Mouse (Mus musculus) stomach, postnatal 0 days (tissue): ENCODE measurements around the gene Rnf8. TPM values are rescaled to one million over a fixed set of nuclear protein-coding genes. Genes with fewer than 3 reads are reported as not detected.

Experiments used
- ATAC-seq: fragments of 200-750 bp; cut with Nextera tagmentation; 2 replicates; pipeline ENCODE4 v1.8.0; 2017; ENCODE audit not compliant: low FRiP score, low TSS enrichment
- DNase-seq: peaks from one replicate; pipeline ENCODE4 v3.0.0-alpha.2; 2016; ENCODE audit warnings: low spot score
- H3K27ac ChIP-seq: fragments of 300-500 bp; sonication (generic); replicated peaks from 2 replicates; pipeline ENCODE4 v1.5.1; 2014; ENCODE audit warnings: mild to moderate bottlenecking, control low read depth
- H3K27me3 ChIP-seq: fragments of 300-500 bp; sonication (generic); 2 replicates; pipeline ENCODE4 v1.6.1; 2014; ENCODE audit warnings: low read length; ENCODE audit not compliant: control insufficient read depth, insufficient read depth
- H3K36me3 ChIP-seq: fragments of 300-500 bp; sonication (generic); 2 replicates; pipeline ENCODE4 v1.6.1; 2014; ENCODE audit warnings: low read length, mixed read lengths; ENCODE audit not compliant: control insufficient read depth, insufficient read depth
- H3K4me1 ChIP-seq: fragments of 300-500 bp; sonication (generic); replicated peaks from 2 replicates; pipeline ENCODE4 v1.6.1; 2014; ENCODE audit warnings: antibody characterized with exemption; ENCODE audit not compliant: control insufficient read depth, insufficient read depth
- H3K4me2 ChIP-seq: fragments of 300-500 bp; sonication (generic); replicated peaks from 2 replicates; pipeline ENCODE4 v1.6.1; 2014; ENCODE audit warnings: low read depth, mild to moderate bottlenecking, control low read depth, moderate library complexity
- H3K4me3 ChIP-seq: fragments of 300-500 bp; sonication (generic); 2 replicates; pipeline ENCODE4 v1.5.1; 2014; ENCODE audit warnings: low read depth, low read length, control low read depth
- H3K9ac ChIP-seq: fragments of 300-500 bp; sonication (generic); 2 replicates; pipeline ENCODE4 v1.6.1; 2014; ENCODE audit warnings: mild to moderate bottlenecking, low read length, control low read depth, mixed read lengths
- H3K9me3 ChIP-seq: fragments of 300-500 bp; sonication (generic); 2 replicates; pipeline ENCODE4 v1.6.1; 2016; ENCODE audit warnings: low read length; ENCODE audit not compliant: control insufficient read depth
- CTCF ChIP-seq: IDR thresholded peaks from 2 replicates; pipeline ENCODE4 v1.5.1; 2016; ENCODE audit warnings: antibody characterized with exemption, low read depth, mild to moderate bottlenecking, moderate library complexity
- EP300 ChIP-seq: optimal IDR thresholded peaks from 2 replicates; pipeline ENCODE3; 2016; ENCODE audit warnings: antibody characterized with exemption
- WGBS: fragments of 180-500 bp; shearing (Covaris S2); extraction: QIAGEN DNeasy Blood & Tissue Kit; methylation state at CpG from one replicate; pipeline ENCODE4 v1.1.7; 2014; 5-methylcytosine and 5-hydroxymethylcytosine counted together
- polyA plus RNA-seq: library from polyadenylated mRNA; unstranded; fragments of >200 nt; fragmentation: Nextera tagmentation; extraction: Ambion mirVana; gene quantifications from 2 replicates; pipeline ENCODE4 v1.2.1, GENCODE M21; 2015

The Rnf8 gene
- polyA plus RNA-seq, 1 experiment from 2014 or later = 32.6 TPM

- H3K27me3 ChIP-seq = no peaks in the 10 kb centered on the region
- no peak for ATAC-seq
- H3K4me2 ChIP-seq = no peak overlapping the region
- no peak for DNase-seq
- no peaks in the 10 kb centered on the region for H3K9me3 ChIP-seq
- H3K27ac ChIP-seq = no peak overlapping the region
- H3K4me3 ChIP-seq = no peak overlapping the region
- no peak for TF ChIP-seq EP300
- no peak for TF ChIP-seq CTCF
- H3K9ac ChIP-seq = no peak overlapping the region
- no peaks in the 10 kb centered on the region for H3K4me1 ChIP-seq
- H3K36me3 ChIP-seq = peaks cover 8% of the 10 kb centered on the region; the same call in 1 of the 2 replicates
- 79% methylated on average over 15 of the region's 15 CpGs for WGBS
Observed at GRCm38 (mm10) chr17:29595891-29596770, 18.5 kb upstream of the Rnf8 start.

GRCm38 (mm10) chr17:29596771-29597132 is 17.8 kb upstream of the Rnf8 start:
- DNase-seq (no peak), ATAC-seq (no peak)
- Histone ChIP-seq H3K27ac (no peak overlapping the region), H3K4me3 (no peak overlapping the region), H3K9me3 (no peaks in the 10 kb centered on the region), H3K27me3 (no peaks in the 10 kb centered on the region), H3K36me3 (peaks cover 8% of the 10 kb centered on the region; the same call in 1 of the 2 replicates), H3K4me2 (no peak overlapping the region), H3K9ac (no peak overlapping the region), H3K4me1 (no peaks in the 10 kb centered on the region)
- TF ChIP-seq CTCF (no peak), EP300 (no peak)
- WGBS = 85% methylated on average over 13 of the region's 13 CpGs

- TF ChIP-seq CTCF (no peak), EP300 (no peak)
- Histone ChIP-seq H3K9ac (no peak overlapping the region), H3K36me3 (peaks cover 8% of the 10 kb centered on the region; the same call in 1 of the 2 replicates), H3K4me1 (no peaks in the 10 kb centered on the region), H3K9me3 (no peaks in the 10 kb centered on the region), H3K4me2 (no peak overlapping the region), H3K4me3 (no peak overlapping the region), H3K27me3 (no peaks in the 10 kb centered on the region), H3K27ac (no peak overlapping the region)
- 88% methylated on average over 14 of the region's 14 CpGs for WGBS
- ATAC-seq (no peak), DNase-seq (no peak)
Observed at GRCm38 (mm10) chr17:29599051-29599450, 15.5 kb upstream of the Rnf8 start.

- no peak overlapping the region for H3K4me3 ChIP-seq
- no peaks in the 10 kb centered on the region for H3K9me3 ChIP-seq
- no peak overlapping the region for H3K27ac ChIP-seq
- H3K4me1 ChIP-seq = no peaks in the 10 kb centered on the region
- ATAC-seq = no peak
- DNase-seq = no peak
- 83% methylated on average over 8 of the region's 8 CpGs for WGBS
- peaks cover 8% of the 10 kb centered on the region; the same call in 1 of the 2 replicates for H3K36me3 ChIP-seq
- no peak for TF ChIP-seq CTCF
- no peak for TF ChIP-seq EP300
- H3K27me3 ChIP-seq = no peaks in the 10 kb centered on the region
- no peak overlapping the region for H3K9ac ChIP-seq
- no peak overlapping the region for H3K4me2 ChIP-seq
Observed at GRCm38 (mm10) chr17:29599537-29599936, 15.1 kb upstream of the Rnf8 start.

GRCm38 (mm10) chr17:29601391-29601790 is 13.2 kb upstream of the Rnf8 start:
- Histone ChIP-seq H3K27me3 (no peaks in the 10 kb centered on the region), H3K4me3 (no peak overlapping the region), H3K4me2 (no peak overlapping the region), H3K9ac (no peak overlapping the region), H3K9me3 (no peaks in the 10 kb centered on the region), H3K4me1 (no peaks in the 10 kb centered on the region), H3K27ac (no peak overlapping the region), H3K36me3 (peaks cover 8% of the 10 kb centered on the region; the same call in 1 of the 2 replicates)
- ATAC-seq (no peak), DNase-seq (no peak)
- 50% methylated on average over 4 of the region's 4 CpGs for WGBS
- TF ChIP-seq CTCF = no peak
- TF ChIP-seq EP300 = no peak

GRCm38 (mm10) chr17:29603283-29603682 is 11.3 kb upstream of the Rnf8 start:
- Histone ChIP-seq H3K9me3 (no peaks in the 10 kb centered on the region), H3K9ac (no peak overlapping the region), H3K4me3 (no peak overlapping the region), H3K27me3 (no peaks in the 10 kb centered on the region), H3K4me2 (no peak overlapping the region), H3K36me3 (0 out of 2 replicates have a peak, but pooled peaks cover 7% of the 10 kb centered on the region), H3K27ac (no peak overlapping the region), H3K4me1 (no peaks in the 10 kb centered on the region)
- WGBS = 18% methylated on average over 6 of the region's 6 CpGs
- ATAC-seq (no peak), DNase-seq (peak; percentile 83)
- TF ChIP-seq CTCF (peak; percentile 96), EP300 (no peak)
